Mouse (Mus musculus): Measurements from ENCODE around the gene Rhox8. TPM values are rescaled to one million over a fixed set of nuclear protein-coding genes. Genes with fewer than 3 reads are reported as not detected.
"Not testable (repeated sequence)": the region's sequence is repeated elsewhere in the genome, so short reads cannot be mapped to it uniquely, and the experiment has no call there.

The Rhox8 gene
- not detected in 2 replicates for polyA plus RNA-seq (2015; fragmentation: Nextera tagmentation; extraction: Ambion mirVana)

DNA sequence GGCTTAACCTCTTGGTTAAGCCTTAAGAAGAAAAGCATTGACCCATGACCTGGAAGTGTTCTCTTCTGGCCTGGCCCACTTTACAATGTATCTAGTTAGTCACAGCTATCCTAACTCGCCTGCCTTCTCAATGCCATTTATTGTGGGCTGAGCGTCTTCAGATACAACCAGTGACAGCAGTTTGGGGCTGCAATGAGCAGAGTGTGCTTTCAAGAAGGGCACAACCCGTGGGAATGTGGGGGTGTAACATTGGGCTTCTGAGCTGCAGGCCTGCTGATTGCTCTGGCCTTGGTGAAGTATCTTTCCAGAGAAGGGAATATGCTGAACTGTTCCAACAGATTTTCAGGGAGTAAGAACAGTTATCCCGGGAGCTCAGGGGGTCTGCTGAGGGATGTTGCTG lies at the start of gene Rhox8:
Rhox8 (minus strand) TSS at position 101 of the 400 bp plus-strand sequence.
- H3K27me3 ChIP-seq, result no peaks in the 10 kb centered on the region
- H3K36me3 ChIP-seq, result no peaks in the 10 kb centered on the region
- H3K4me2 ChIP-seq, result no peak within 1 kb of the TSS
- WGBS (ENCODE audit: insufficient replicate concordance), result 64% methylated on average over 4 of the region's 4 CpGs
- DNase-seq (no peak), ATAC-seq (ENCODE audit: low read depth) (no peak)
- H3K9me3 ChIP-seq (replicated peaks), result no peaks in the 10 kb centered on the region
- H3K4me3 ChIP-seq (replicated peaks), result no peak within 1 kb of the TSS
- no peak within 1 kb of the TSS for H3K9ac ChIP-seq
- H3K27ac ChIP-seq, result no peak within 1 kb of the TSS
- no peaks in the 10 kb centered on the region for H3K4me1 ChIP-seq (replicated peaks)

DNA sequence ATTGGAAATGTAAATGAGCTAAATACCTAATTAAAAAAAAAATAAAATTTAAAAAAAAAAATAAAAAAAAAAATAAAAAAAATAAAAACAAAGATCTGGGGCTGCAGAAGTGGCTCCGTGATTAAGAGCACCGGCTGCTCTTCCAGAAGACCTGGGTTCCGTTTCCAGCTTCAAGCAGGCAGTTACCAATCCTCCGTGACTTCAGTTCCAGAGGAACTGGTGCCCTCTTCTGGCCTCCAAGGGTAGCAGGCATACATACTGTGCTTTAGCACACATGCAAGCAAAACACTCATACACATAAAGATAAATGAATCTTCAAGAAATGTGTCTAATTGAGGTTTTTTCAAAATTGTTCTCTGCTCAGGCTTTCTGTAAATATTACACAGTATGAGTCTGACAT lies 37.6 kb upstream of the Rhox8 start:
- H3K9ac ChIP-seq, result no peak overlapping the region
- ATAC-seq (ENCODE audit: low read depth) (no peak), DNase-seq (no peak)
- H3K27me3 ChIP-seq, result no peaks in the 10 kb centered on the region
- no peak overlapping the region for H3K27ac ChIP-seq
- WGBS (ENCODE audit: insufficient replicate concordance), result 54% methylated on average over 4 of the region's 4 CpGs
- H3K4me1 ChIP-seq (replicated peaks), result no peaks in the 10 kb centered on the region
- H3K4me3 ChIP-seq (replicated peaks), result no peak overlapping the region
- no peaks in the 10 kb centered on the region for H3K36me3 ChIP-seq
- no peak overlapping the region for H3K4me2 ChIP-seq
- H3K9me3 ChIP-seq (replicated peaks), result no peaks in the 10 kb centered on the region

DNA sequence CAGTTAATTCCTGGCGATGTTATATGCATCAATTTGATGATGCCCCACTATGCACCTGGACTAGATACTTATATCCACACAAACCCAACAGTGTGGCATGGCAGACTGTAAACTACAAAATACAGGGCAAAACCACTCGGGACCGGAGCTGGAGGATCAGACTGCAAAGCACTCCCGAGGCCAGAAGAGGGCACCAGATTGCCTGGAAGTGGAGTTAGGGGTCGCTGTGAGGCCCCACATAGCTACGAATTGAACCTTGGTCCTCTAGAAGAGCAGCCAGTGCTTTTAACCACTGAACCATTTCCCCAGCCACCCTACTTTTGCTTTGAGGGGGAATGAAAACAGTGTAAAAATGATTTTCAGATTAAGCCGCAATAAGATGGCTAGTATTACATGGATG lies 29.8 kb upstream of the Rhox8 start:
- WGBS (ENCODE audit: insufficient replicate concordance), result 47% methylated on average over 7 of the region's 7 CpGs
- Histone ChIP-seq H3K4me1 (replicated peaks) (no peaks in the 10 kb centered on the region), H3K4me3 (replicated peaks) (no peak overlapping the region), H3K27ac (no peak overlapping the region), H3K9me3 (replicated peaks) (no peaks in the 10 kb centered on the region), H3K4me2 (no peak overlapping the region), H3K36me3 (no peaks in the 10 kb centered on the region), H3K27me3 (no peaks in the 10 kb centered on the region), H3K9ac (no peak overlapping the region)
- ATAC-seq (ENCODE audit: low read depth) (no peak), DNase-seq (no peak)

DNA sequence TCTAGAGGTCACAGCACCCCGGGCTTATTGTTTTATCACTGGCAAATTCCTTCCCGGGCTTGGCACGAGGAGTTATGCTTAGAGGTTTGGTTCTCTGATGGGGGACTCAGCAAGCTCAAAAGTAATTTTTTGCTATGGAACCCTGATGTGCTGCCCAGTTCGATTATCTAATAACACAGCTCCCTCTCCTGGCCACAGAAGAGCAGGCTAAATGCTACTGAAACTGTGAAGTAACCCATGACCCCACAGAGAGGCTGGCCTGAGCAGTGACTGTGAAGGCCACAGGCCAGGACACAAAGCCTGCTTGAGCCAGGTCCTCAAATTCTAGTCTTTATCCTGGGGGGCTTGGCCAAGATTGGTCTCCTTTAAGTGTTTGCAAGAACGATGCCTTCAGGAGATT lies 25.0 kb upstream of the Rhox8 start:
- H3K9me3 ChIP-seq (replicated peaks), result no peaks in the 10 kb centered on the region
- WGBS (ENCODE audit: insufficient replicate concordance), result 51% methylated on average over 5 of the region's 5 CpGs
- no peaks in the 10 kb centered on the region for H3K4me1 ChIP-seq (replicated peaks)
- H3K4me2 ChIP-seq, result no peak overlapping the region
- no peaks in the 10 kb centered on the region for H3K36me3 ChIP-seq
- no peak overlapping the region for H3K27ac ChIP-seq
- H3K9ac ChIP-seq, result no peak overlapping the region
- H3K4me3 ChIP-seq (replicated peaks), result no peak overlapping the region
- no peak for DNase-seq
- ATAC-seq (ENCODE audit: low read depth), result no peak
- no peaks in the 10 kb centered on the region for H3K27me3 ChIP-seq

DNA sequence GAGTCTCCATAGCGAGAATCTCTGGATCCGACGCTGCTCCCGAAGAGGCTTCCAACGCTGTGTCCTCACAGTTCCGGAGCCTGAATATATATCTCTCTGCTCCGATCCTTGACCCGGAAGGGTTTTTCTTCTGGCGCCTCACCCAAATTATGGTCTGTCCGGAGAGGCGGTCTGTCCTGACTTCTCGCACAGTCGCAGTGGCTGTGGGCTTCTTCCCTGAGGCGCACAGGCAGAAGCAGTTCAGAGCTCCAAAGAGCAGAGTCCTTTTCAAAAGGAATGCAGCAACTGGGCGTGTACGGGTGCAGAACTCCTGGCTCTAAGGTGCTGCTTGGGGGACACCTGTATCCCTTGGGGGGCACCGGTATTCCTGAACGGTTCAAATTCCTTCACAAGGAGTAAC lies 22.9 kb upstream of the Rhox8 start, which contains the start of gene Rhox9:
Rhox9 (minus strand) TSS at position 101 of the 400 bp plus-strand sequence.
- not testable (repeated sequence) for H3K27ac ChIP-seq; H3K9ac ChIP-seq; ATAC-seq (ENCODE audit: low read depth); H3K27me3 ChIP-seq; H3K4me1 ChIP-seq (replicated peaks); H3K4me2 ChIP-seq; H3K36me3 ChIP-seq; DNase-seq; H3K4me3 ChIP-seq (replicated peaks); H3K9me3 ChIP-seq (replicated peaks)
- WGBS (ENCODE audit: insufficient replicate concordance), result 82% methylated on average over 11 of the region's 18 CpGs

DNA sequence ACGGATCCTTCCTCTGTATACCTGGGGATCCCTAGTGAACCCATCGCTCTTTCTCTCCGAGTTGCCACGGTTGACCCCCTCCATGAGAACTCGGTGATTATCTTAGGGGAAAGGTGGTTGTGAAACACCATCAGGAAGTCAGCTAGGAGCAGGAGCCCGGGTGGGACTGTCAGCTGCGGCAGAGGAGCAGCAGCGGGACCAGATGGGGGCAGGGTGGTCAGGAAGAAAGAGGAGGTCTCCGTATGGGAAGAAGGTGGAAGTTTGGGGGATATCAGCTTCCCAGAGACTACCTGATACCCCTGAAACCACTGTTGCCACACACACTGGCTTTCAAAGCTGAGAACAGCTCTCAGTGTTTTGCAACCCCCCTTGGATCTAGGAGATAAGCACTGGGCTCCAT lies 18.4 kb upstream of the Rhox8 start, which contains the start of gene Rhox7b:
Rhox7b (minus strand) TSS at position 101 of the 400 bp plus-strand sequence.
- WGBS (ENCODE audit: insufficient replicate concordance), result 57% methylated on average over 9 of the region's 9 CpGs
- DNase-seq; H3K36me3 ChIP-seq; H3K9ac ChIP-seq; H3K27me3 ChIP-seq; H3K4me1 ChIP-seq (replicated peaks); H3K4me2 ChIP-seq; ATAC-seq (ENCODE audit: low read depth); H3K27ac ChIP-seq; H3K9me3 ChIP-seq (replicated peaks); H3K4me3 ChIP-seq (replicated peaks): not testable (repeated sequence)

DNA sequence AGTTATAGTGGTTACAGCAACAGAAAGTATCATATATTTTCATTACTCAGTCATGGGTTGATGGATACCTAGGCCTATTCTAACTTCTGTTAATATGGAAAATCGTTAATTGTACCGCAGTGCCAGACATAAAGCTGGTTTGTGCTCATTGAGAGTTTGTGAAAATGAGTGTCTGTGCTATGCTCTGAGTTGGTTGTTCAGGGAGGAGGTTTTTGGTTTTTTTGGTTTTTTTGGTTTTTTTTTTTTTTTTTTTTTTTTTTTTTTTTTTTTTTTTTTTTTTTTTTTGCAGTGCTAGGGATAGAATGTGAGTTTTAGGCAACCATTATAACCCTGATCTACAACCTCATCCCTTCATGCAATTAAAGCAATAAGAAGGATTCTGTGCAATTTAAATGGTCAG lies 7.1 kb downstream of the Rhox8 start:
- H3K4me3 ChIP-seq (replicated peaks), result no peak overlapping the region
- H3K36me3 ChIP-seq, result no peaks in the 10 kb centered on the region
- H3K27me3 ChIP-seq, result no peaks in the 10 kb centered on the region
- no peak overlapping the region for H3K4me2 ChIP-seq
- H3K4me1 ChIP-seq (replicated peaks), result no peaks in the 10 kb centered on the region
- no peaks in the 10 kb centered on the region for H3K9me3 ChIP-seq (replicated peaks)
- DNase-seq (no peak), ATAC-seq (ENCODE audit: low read depth) (no peak)
- H3K27ac ChIP-seq, result no peak overlapping the region
- WGBS (ENCODE audit: insufficient replicate concordance), result 77% methylated on average over 2 of the region's 2 CpGs
- no peak overlapping the region for H3K9ac ChIP-seq

DNA sequence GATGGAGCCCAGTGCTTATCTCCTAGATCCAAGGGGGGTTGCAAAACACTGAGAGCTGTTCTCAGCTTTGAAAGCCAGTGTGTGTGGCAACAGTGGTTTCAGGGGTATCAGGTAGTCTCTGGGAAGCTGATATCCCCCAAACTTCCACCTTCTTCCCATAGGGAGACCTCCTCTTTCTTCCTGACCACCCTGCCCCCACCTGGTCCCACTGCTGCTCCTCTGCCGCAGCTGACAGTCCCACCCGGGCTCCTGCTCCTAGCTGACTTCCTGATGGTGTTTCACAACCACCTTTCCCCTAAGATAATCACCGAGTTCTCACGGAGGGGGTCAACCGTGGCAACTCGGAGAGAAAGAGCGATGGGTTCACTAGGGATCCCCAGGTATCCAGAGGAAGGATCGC lies 47.4 kb downstream of the Rhox8 start, which contains the start of gene Rhox7a:
Rhox7a (plus strand) TSS at position 301 of the 400 bp plus-strand sequence.
- H3K36me3 ChIP-seq; H3K4me2 ChIP-seq; H3K27me3 ChIP-seq; DNase-seq; H3K9me3 ChIP-seq (replicated peaks); ATAC-seq (ENCODE audit: low read depth); H3K9ac ChIP-seq; H3K4me1 ChIP-seq (replicated peaks); H3K4me3 ChIP-seq (replicated peaks); H3K27ac ChIP-seq: not testable (repeated sequence)
- WGBS (ENCODE audit: insufficient replicate concordance), result 57% methylated on average over 8 of the region's 8 CpGs

DNA sequence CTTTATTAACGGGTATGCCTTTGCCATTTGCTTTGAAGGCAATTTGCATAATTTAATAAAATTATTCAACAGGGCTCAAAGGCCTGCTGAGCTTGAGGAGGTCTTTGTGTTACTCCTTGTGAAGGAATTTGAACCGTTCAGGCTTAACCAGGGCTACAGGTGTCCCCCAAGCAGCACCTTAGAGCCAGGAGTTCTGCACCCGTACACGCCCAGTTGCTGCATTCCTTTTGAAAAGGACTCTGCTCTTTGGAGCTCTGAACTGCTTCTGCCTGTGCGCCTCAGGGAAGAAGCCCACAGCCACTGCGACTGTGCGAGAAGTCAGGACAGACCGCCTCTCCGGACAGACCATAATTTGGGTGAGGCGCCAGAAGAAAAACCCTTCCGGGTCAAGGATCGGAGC lies 52.1 kb downstream of the Rhox8 start, which contains the start of gene Rhox6:
Rhox6 (plus strand) TSS at position 301 of the 400 bp plus-strand sequence.
- not testable (repeated sequence) for H3K4me3 ChIP-seq (replicated peaks); H3K27me3 ChIP-seq; H3K27ac ChIP-seq; ATAC-seq (ENCODE audit: low read depth); H3K9me3 ChIP-seq (replicated peaks); H3K4me2 ChIP-seq; H3K9ac ChIP-seq; H3K4me1 ChIP-seq (replicated peaks); DNase-seq; H3K36me3 ChIP-seq
- WGBS (ENCODE audit: insufficient replicate concordance), result 75% methylated on average over 4 of the region's 12 CpGs

Other genes starting within 250 kb of the Rhox8 start
- gene Rhox2g, start 235.5 kb downstream of the Rhox8 start, polyA plus RNA-seq (2015; fragmentation: Nextera tagmentation; extraction: Ambion mirVana), result not detected in 2 replicates
- not detected in 2 replicates for gene Rhox4g, start 227.6 kb downstream of the Rhox8 start, polyA plus RNA-seq (2015; fragmentation: Nextera tagmentation; extraction: Ambion mirVana)
- not detected in 2 replicates for gene Rhox3h, start 210.2 kb downstream of the Rhox8 start, polyA plus RNA-seq (2015; fragmentation: Nextera tagmentation; extraction: Ambion mirVana)
- not detected in 2 replicates for gene Rhox2h, start 205.7 kb downstream of the Rhox8 start, polyA plus RNA-seq (2015; fragmentation: Nextera tagmentation; extraction: Ambion mirVana)
- 3.1 and 3.2 TPM in 2 replicates for gene Rhox5, start 74.1 kb downstream of the Rhox8 start, polyA plus RNA-seq (2015; fragmentation: Nextera tagmentation; extraction: Ambion mirVana)
- not detected in 2 replicates for gene Rhox6, start 52.0 kb downstream of the Rhox8 start, polyA plus RNA-seq (2015; fragmentation: Nextera tagmentation; extraction: Ambion mirVana)
- not detected in 2 replicates for gene Rhox7a, start 47.3 kb downstream of the Rhox8 start, polyA plus RNA-seq (2015; fragmentation: Nextera tagmentation; extraction: Ambion mirVana)
- gene Rhox7b, start 18.3 kb upstream of the Rhox8 start, polyA plus RNA-seq (2015; fragmentation: Nextera tagmentation; extraction: Ambion mirVana), result not detected in 2 replicates
- gene Rhox9, start 22.8 kb upstream of the Rhox8 start, polyA plus RNA-seq (2015; fragmentation: Nextera tagmentation; extraction: Ambion mirVana), result not detected in 2 replicates
- gene Btg1-ps1, start 139.9 kb upstream of the Rhox8 start, polyA plus RNA-seq (2015; fragmentation: Nextera tagmentation; extraction: Ambion mirVana), result not detected in 2 replicates
- not detected in 2 replicates for gene Btg1-ps2, start 164.2 kb upstream of the Rhox8 start, polyA plus RNA-seq (2015; fragmentation: Nextera tagmentation; extraction: Ambion mirVana)
- gene Rhox10, start 187.5 kb upstream of the Rhox8 start, polyA plus RNA-seq (2015; fragmentation: Nextera tagmentation; extraction: Ambion mirVana), result not detected in 2 replicates
- not detected in 2 replicates for gene Rhox11, start 206.2 kb upstream of the Rhox8 start, polyA plus RNA-seq (2015; fragmentation: Nextera tagmentation; extraction: Ambion mirVana)
- gene Rhox12, start 232.0 kb upstream of the Rhox8 start, polyA plus RNA-seq (2015; fragmentation: Nextera tagmentation; extraction: Ambion mirVana), result not detected in 2 replicates
- not detected in 2 replicates for gene Rhox13, start 242.3 kb upstream of the Rhox8 start, polyA plus RNA-seq (2015; fragmentation: Nextera tagmentation; extraction: Ambion mirVana)